Mouse (Mus musculus) monocyte, adult 5-6 weeks (primary cell): Measurements from ENCODE around the gene Ttc17. TPM values are rescaled to one million over a fixed set of nuclear protein-coding genes. Genes with fewer than 3 reads are reported as not detected.

Source experiments
- ATAC-seq: fragments of 153-309, 156-312 bp; replicated peaks from 2 replicates; pipeline ENCODE4 v1.8.0; 2017; ENCODE audit warnings: mild to moderate bottlenecking; ENCODE audit not compliant: low TSS enrichment, insufficient number of reproducible peaks, severe bottlenecking, poor library complexity, low FRiP score
- total RNA-seq: library from RNA; stranded (forward); fragments of 200-1000, 200-491, 200-594 nt; gene quantifications from 3 replicates; pipeline ENCODE4 v1.2.3, GENCODE M21; 2017

The Ttc17 gene
- total RNA-seq, 1 experiment from 2014 or later = 39.2 TPM

- ATAC-seq = no peak
Measured at GRCm38 (mm10) chr2:94319780-94320179, 86.7 kb downstream of the Ttc17 start.

GRCm38 (mm10) chr2:94316526-94316925 lies 90.0 kb downstream of the Ttc17 start:
- no peak for ATAC-seq

GRCm38 (mm10) chr2:94303984-94304383 lies 102.5 kb downstream of the Ttc17 start:
- ATAC-seq = no peak

- ATAC-seq = no peak
Measured at GRCm38 (mm10) chr2:94302393-94302792, 104.1 kb downstream of the Ttc17 start.

- no peak for ATAC-seq
Measured at GRCm38 (mm10) chr2:94301749-94302148, 104.7 kb downstream of the Ttc17 start.

GRCm38 (mm10) chr2:94297467-94297866 lies 109.0 kb downstream of the Ttc17 start:
- ATAC-seq = no peak

GRCm38 (mm10) chr2:94290483-94290882 lies 116.0 kb downstream of the Ttc17 start:
- peak; percentile 53; the same call in 1 of the 2 replicates for ATAC-seq

- ATAC-seq = no peak
Measured at GRCm38 (mm10) chr2:94289659-94290058, 116.8 kb downstream of the Ttc17 start.

GRCm38 (mm10) chr2:94289169-94289568 lies 117.3 kb downstream of the Ttc17 start:
- ATAC-seq = no peak

GRCm38 (mm10) chr2:94288086-94288485 lies 118.4 kb downstream of the Ttc17 start:
- ATAC-seq = no peak

GRCm38 (mm10) chr2:94287435-94287834 lies 119.1 kb downstream of the Ttc17 start:
- ATAC-seq = no peak

- no peak for ATAC-seq
Measured at GRCm38 (mm10) chr2:94283526-94283925, 123.0 kb downstream of the Ttc17 start.

GRCm38 (mm10) chr2:94279596-94279995 lies 126.9 kb downstream of the Ttc17 start:
- no peak for ATAC-seq

GRCm38 (mm10) chr2:94276103-94276502 lies 130.4 kb downstream of the Ttc17 start:
- no peak for ATAC-seq

- no peak for ATAC-seq
Measured at GRCm38 (mm10) chr2:94275658-94276057, 130.8 kb downstream of the Ttc17 start.

GRCm38 (mm10) chr2:94273154-94274021 lies 133.1 kb downstream of the Ttc17 start:
- ATAC-seq = no peak

- ATAC-seq = no peak
Measured at GRCm38 (mm10) chr2:94271176-94271575, 135.3 kb downstream of the Ttc17 start.

- ATAC-seq = no peak
Measured at GRCm38 (mm10) chr2:94268835-94269234, 137.7 kb downstream of the Ttc17 start.

- ATAC-seq = no peak
Measured at GRCm38 (mm10) chr2:94267213-94267850, 139.2 kb downstream of the Ttc17 start.
